Mouse (Mus musculus) embryonic facial prominence, embryonic 12.5 days (tissue): ENCODE measurements around the gene Prkn. TPM values are rescaled to one million over a fixed set of nuclear protein-coding genes. Genes with fewer than 3 reads are reported as not detected.

Source experiments
- ATAC-seq: fragments of 200-750 bp; cut with Nextera tagmentation; 2 replicates; pipeline ENCODE4 v1.8.0; 2017; ENCODE audit not compliant: insufficient number of reproducible peaks, insufficient read depth, low FRiP score, low TSS enrichment
- H3K27ac ChIP-seq: fragments of 300-500 bp; sonication (generic); 2 replicates; pipeline ENCODE4 v1.5.1; 2016; ENCODE audit warnings: mild to moderate bottlenecking
- H3K27me3 ChIP-seq: fragments of 300-500 bp; sonication (generic); 2 replicates; pipeline ENCODE4 v1.6.1; 2016; ENCODE audit warnings: mild to moderate bottlenecking, moderate library complexity
- H3K36me3 ChIP-seq: fragments of 300-500 bp; sonication (generic); 2 replicates; pipeline ENCODE4 v1.6.1; 2016; ENCODE audit warnings: mild to moderate bottlenecking
- H3K4me1 ChIP-seq: fragments of 300-500 bp; sonication (generic); 2 replicates; pipeline ENCODE4 v1.6.1; 2016
- H3K4me2 ChIP-seq: fragments of 300-500 bp; sonication (generic); replicated peaks from 2 replicates; pipeline ENCODE4 v1.6.1; 2016; ENCODE audit warnings: mild to moderate bottlenecking, moderate library complexity
- H3K4me3 ChIP-seq: fragments of 300-500 bp; sonication (generic); 2 replicates; pipeline ENCODE4 v1.5.1; 2016; ENCODE audit warnings: mild to moderate bottlenecking
- H3K9ac ChIP-seq: fragments of 300-500 bp; sonication (generic); 2 replicates; pipeline ENCODE4 v1.6.1; 2016; ENCODE audit warnings: mild to moderate bottlenecking, moderate library complexity
- H3K9me3 ChIP-seq: fragments of 300-500 bp; sonication (generic); 2 replicates; pipeline ENCODE4 v1.6.1; 2016; ENCODE audit warnings: mild to moderate bottlenecking, moderate library complexity
- whole genome bisulfite sequencing: fragments of 180-500 bp; shearing (Covaris S2); methylation state at CpG from one replicate; pipeline ENCODE4 v1.1.7; 2016; 5-methylcytosine and 5-hydroxymethylcytosine counted together
- polyA plus RNA-seq: library from polyadenylated mRNA; unstranded; fragments of >200 nt; fragmentation: Nextera tagmentation; extraction: Ambion mirVana; gene quantifications from 2 replicates; pipeline ENCODE4 v1.2.1, GENCODE M21; 2016

The Prkn gene
- polyA plus RNA-seq, 1 experiment from 2014 or later: 1.8 TPM

GRCm38 (mm10) chr17:11570392-11570791 lies 730.2 kb downstream of the Prkn start:
- no peaks in the 10 kb centered on the region for H3K9me3 ChIP-seq
- H3K4me1 ChIP-seq: no peaks in the 10 kb centered on the region
- no peak overlapping the region for H3K4me2 ChIP-seq
- no peak overlapping the region for H3K9ac ChIP-seq
- 68% methylated on average over 8 of the region's 8 CpGs for WGBS
- H3K36me3 ChIP-seq: no peaks in the 10 kb centered on the region
- H3K27me3 ChIP-seq: no peaks in the 10 kb centered on the region
- H3K4me3 ChIP-seq: no peak overlapping the region
- ATAC-seq: no peak
- H3K27ac ChIP-seq: no peak overlapping the region

GRCm38 (mm10) chr17:11573666-11574065 lies 733.5 kb downstream of the Prkn start:
- ATAC-seq: no peak
- Histone ChIP-seq H3K4me1 (no peaks in the 10 kb centered on the region), H3K9ac (no peak overlapping the region), H3K4me2 (no peak overlapping the region), H3K4me3 (no peak overlapping the region), H3K36me3 (no peaks in the 10 kb centered on the region), H3K9me3 (no peaks in the 10 kb centered on the region), H3K27me3 (no peaks in the 10 kb centered on the region), H3K27ac (no peak overlapping the region)
- 85% methylated on average over 9 of the region's 9 CpGs for WGBS

- ATAC-seq: no peak
- WGBS: 88% methylated on average over 4 of the region's 4 CpGs
- Histone ChIP-seq H3K36me3 (no peaks in the 10 kb centered on the region), H3K27me3 (no peaks in the 10 kb centered on the region), H3K9ac (no peak overlapping the region), H3K9me3 (no peaks in the 10 kb centered on the region), H3K4me3 (no peak overlapping the region), H3K27ac (no peak overlapping the region), H3K4me1 (no peaks in the 10 kb centered on the region), H3K4me2 (no peak overlapping the region)
Observed at GRCm38 (mm10) chr17:11585491-11585890, 745.3 kb downstream of the Prkn start.

GRCm38 (mm10) chr17:11607931-11608330 lies 767.7 kb downstream of the Prkn start:
- Histone ChIP-seq H3K36me3 (no peaks in the 10 kb centered on the region), H3K27me3 (no peaks in the 10 kb centered on the region), H3K9ac (no peak overlapping the region), H3K9me3 (no peaks in the 10 kb centered on the region), H3K4me3 (no peak overlapping the region), H3K4me2 (no peak overlapping the region), H3K4me1 (no peaks in the 10 kb centered on the region), H3K27ac (no peak overlapping the region)
- WGBS: 90% methylated on average over 5 of the region's 5 CpGs
- ATAC-seq: no peak

- Histone ChIP-seq H3K27ac (no peak overlapping the region), H3K4me2 (no peak overlapping the region), H3K36me3 (no peaks in the 10 kb centered on the region), H3K9me3 (no peaks in the 10 kb centered on the region), H3K9ac (no peak overlapping the region), H3K27me3 (0 out of 2 replicates have a peak, but pooled peaks cover 3% of the 10 kb centered on the region), H3K4me1 (no peaks in the 10 kb centered on the region), H3K4me3 (no peak overlapping the region)
- WGBS: 13% methylated on average over 7 of the region's 7 CpGs
- ATAC-seq: no peak
Observed at GRCm38 (mm10) chr17:11611459-11611858, 771.3 kb downstream of the Prkn start.

GRCm38 (mm10) chr17:11612801-11613531 lies 772.8 kb downstream of the Prkn start:
- ATAC-seq: no peak; the same call in 1 of the 2 replicates
- Histone ChIP-seq H3K27me3 (0 out of 2 replicates have a peak, but pooled peaks cover 3% of the 10 kb centered on the region), H3K27ac (no peak overlapping the region), H3K4me2 (no peak overlapping the region), H3K4me1 (no peaks in the 10 kb centered on the region), H3K4me3 (no peak overlapping the region), H3K9ac (no peak overlapping the region), H3K9me3 (no peaks in the 10 kb centered on the region), H3K36me3 (no peaks in the 10 kb centered on the region)
- 53% methylated on average over 20 of the region's 21 CpGs for WGBS

- Histone ChIP-seq H3K9me3 (no peaks in the 10 kb centered on the region), H3K9ac (no peak overlapping the region), H3K4me2 (no peak overlapping the region), H3K36me3 (no peaks in the 10 kb centered on the region), H3K27me3 (0 out of 2 replicates have a peak, but pooled peaks cover 3% of the 10 kb centered on the region), H3K4me3 (no peak overlapping the region), H3K4me1 (0 out of 2 replicates have a peak, but pooled peaks cover 4% of the 10 kb centered on the region), H3K27ac (no peak overlapping the region)
- 63% methylated on average over 2 of the region's 2 CpGs for WGBS
- ATAC-seq: no peak
Observed at GRCm38 (mm10) chr17:11617552-11617951, 777.4 kb downstream of the Prkn start.

GRCm38 (mm10) chr17:11618886-11619590 lies 778.9 kb downstream of the Prkn start:
- Histone ChIP-seq H3K9me3 (no peaks in the 10 kb centered on the region), H3K4me1 (0 out of 2 replicates have a peak, but pooled peaks cover 4% of the 10 kb centered on the region), H3K4me2 (no peak overlapping the region), H3K4me3 (no peak overlapping the region), H3K36me3 (no peaks in the 10 kb centered on the region), H3K9ac (no peak overlapping the region), H3K27me3 (0 out of 2 replicates have a peak, but pooled peaks cover 3% of the 10 kb centered on the region), H3K27ac (no peak overlapping the region)
- 78% methylated on average over 8 of the region's 8 CpGs for whole genome bisulfite sequencing
- no peak for ATAC-seq

- WGBS: 69% methylated on average over 3 of the region's 3 CpGs
- Histone ChIP-seq H3K27ac (no peak overlapping the region), H3K4me3 (no peak overlapping the region), H3K36me3 (no peaks in the 10 kb centered on the region), H3K9me3 (no peaks in the 10 kb centered on the region), H3K9ac (no peak overlapping the region), H3K4me2 (no peak overlapping the region), H3K4me1 (0 out of 2 replicates have a peak, but pooled peaks cover 4% of the 10 kb centered on the region), H3K27me3 (no peaks in the 10 kb centered on the region)
- ATAC-seq: no peak
Observed at GRCm38 (mm10) chr17:11620770-11621169, 780.6 kb downstream of the Prkn start.

GRCm38 (mm10) chr17:11621492-11621891 lies 781.3 kb downstream of the Prkn start:
- no peaks in the 10 kb centered on the region for H3K9me3 ChIP-seq
- no peaks in the 10 kb centered on the region for H3K36me3 ChIP-seq
- WGBS: 61% methylated on average over 3 of the region's 3 CpGs
- H3K27me3 ChIP-seq: no peaks in the 10 kb centered on the region
- H3K27ac ChIP-seq: no peak overlapping the region
- H3K4me1 ChIP-seq: 0 out of 2 replicates have a peak, but pooled peaks cover 4% of the 10 kb centered on the region
- H3K4me3 ChIP-seq: no peak overlapping the region
- H3K9ac ChIP-seq: no peak overlapping the region
- no peak for ATAC-seq
- H3K4me2 ChIP-seq: no peak overlapping the region

- 91% methylated on average over 3 of the region's 3 CpGs for WGBS
- no peak for ATAC-seq
Observed at GRCm38 (mm10) chr17:11626306-11626705, 786.1 kb downstream of the Prkn start.

GRCm38 (mm10) chr17:11635121-11635520 lies 794.9 kb downstream of the Prkn start:
- Histone ChIP-seq H3K4me1 (no peaks in the 10 kb centered on the region), H3K36me3 (no peaks in the 10 kb centered on the region), H3K27ac (no peak overlapping the region), H3K9ac (no peak overlapping the region), H3K4me3 (no peak overlapping the region), H3K4me2 (no peak overlapping the region), H3K9me3 (no peaks in the 10 kb centered on the region), H3K27me3 (no peaks in the 10 kb centered on the region)
- 92% methylated on average over 11 of the region's 11 CpGs for WGBS
- ATAC-seq: no peak

More at GRCm38 (mm10) chr17:11626306-11626705, 786.1 kb downstream of the Prkn start:
- H3K4me3 ChIP-seq: no peak overlapping the region
- no peak overlapping the region for H3K9ac ChIP-seq
- no peak overlapping the region for H3K27ac ChIP-seq
- no peak overlapping the region for H3K4me2 ChIP-seq
- H3K36me3 ChIP-seq: no peaks in the 10 kb centered on the region
- H3K4me1 ChIP-seq: no peaks in the 10 kb centered on the region
- H3K9me3 ChIP-seq: no peaks in the 10 kb centered on the region
- H3K27me3 ChIP-seq: no peaks in the 10 kb centered on the region
